Mouse (Mus musculus): ENCODE data around the gene Lyar. TPM values are rescaled to one million over a fixed set of nuclear protein-coding genes. Genes with fewer than 3 reads are reported as not detected.

Lyar gene
- polyA plus RNA-seq, 1 experiment from 2014 or later = 70.3 TPM

GRCm38 (mm10) chr5:38260107-38260682 lies 39.9 kb downstream of the Lyar start, which contains the start of gene Tmem128:
TSS of gene Tmem128 (plus strand) at chr5:38260185.
- Histone ChIP-seq H3K9ac (ENCODE audit: low read length) (peak within 1 kb of the TSS; percentile 81), H3K36me3 (ENCODE audit: control insufficient read depth, insufficient read depth, low read length) (peaks cover 8% of the 10 kb centered on the region), H3K9me3 (ENCODE audit: control insufficient read depth, low read length) (no peaks in the 10 kb centered on the region), H3K4me3 (ENCODE audit: low read length) (peak within 1 kb of the TSS; percentile 82), H3K27ac (ENCODE audit: low read length) (peak within 1 kb of the TSS; percentile 93), H3K4me1 (replicated peaks; ENCODE audit: control insufficient read depth, insufficient read depth, low read length) (peaks cover 5% of the 10 kb centered on the region), H3K27me3 (ENCODE audit: control insufficient read depth, insufficient read depth, low read depth, low read length) (no peaks in the 10 kb centered on the region), H3K4me2 (ENCODE audit: low read depth, low read length) (peak within 1 kb of the TSS; percentile 87)
- peak; percentile 76 for ATAC-seq (ENCODE audit: low read depth)
- WGBS = 0% methylated on average over 40 of the region's 40 CpGs

- H3K36me3 ChIP-seq (ENCODE audit: control insufficient read depth, insufficient read depth, low read length) = peaks cover 20% of the 10 kb centered on the region; the same call in 1 of the 2 replicates
- peaks cover 14% of the 10 kb centered on the region for H3K27me3 ChIP-seq (ENCODE audit: control insufficient read depth, insufficient read depth, low read depth, low read length)
- 85% methylated on average over 3 of the region's 3 CpGs for WGBS
- H3K9ac ChIP-seq (ENCODE audit: low read length) = no peak overlapping the region
- no peaks in the 10 kb centered on the region for H3K9me3 ChIP-seq (ENCODE audit: control insufficient read depth, low read length)
- no peak for ATAC-seq (ENCODE audit: low read depth)
- H3K4me1 ChIP-seq (replicated peaks; ENCODE audit: control insufficient read depth, insufficient read depth, low read length) = no peaks in the 10 kb centered on the region
- no peak overlapping the region for H3K27ac ChIP-seq (ENCODE audit: low read length)
- no peak overlapping the region for H3K4me2 ChIP-seq (ENCODE audit: low read depth, low read length)
- H3K4me3 ChIP-seq (ENCODE audit: low read length) = no peak overlapping the region
Observed at GRCm38 (mm10) chr5:38270942-38271341, 50.7 kb downstream of the Lyar start.

GRCm38 (mm10) chr5:38273831-38274230 lies 53.6 kb downstream of the Lyar start:
- H3K36me3 ChIP-seq (ENCODE audit: control insufficient read depth, insufficient read depth, low read length) = peaks cover 12% of the 10 kb centered on the region; the same call in 1 of the 2 replicates
- no peak overlapping the region for H3K4me3 ChIP-seq (ENCODE audit: low read length)
- peaks cover 4% of the 10 kb centered on the region; the same call in 1 of the 2 replicates for H3K4me1 ChIP-seq (replicated peaks; ENCODE audit: control insufficient read depth, insufficient read depth, low read length)
- H3K27me3 ChIP-seq (ENCODE audit: control insufficient read depth, insufficient read depth, low read depth, low read length) = peaks cover 42% of the 10 kb centered on the region
- WGBS = 82% methylated on average over 4 of the region's 4 CpGs
- H3K9ac ChIP-seq (ENCODE audit: low read length) = no peak overlapping the region
- H3K4me2 ChIP-seq (ENCODE audit: low read depth, low read length) = no peak overlapping the region
- ATAC-seq (ENCODE audit: low read depth) = no peak
- H3K27ac ChIP-seq (ENCODE audit: low read length) = no peak overlapping the region
- H3K9me3 ChIP-seq (ENCODE audit: control insufficient read depth, low read length) = no peaks in the 10 kb centered on the region

DNA sequence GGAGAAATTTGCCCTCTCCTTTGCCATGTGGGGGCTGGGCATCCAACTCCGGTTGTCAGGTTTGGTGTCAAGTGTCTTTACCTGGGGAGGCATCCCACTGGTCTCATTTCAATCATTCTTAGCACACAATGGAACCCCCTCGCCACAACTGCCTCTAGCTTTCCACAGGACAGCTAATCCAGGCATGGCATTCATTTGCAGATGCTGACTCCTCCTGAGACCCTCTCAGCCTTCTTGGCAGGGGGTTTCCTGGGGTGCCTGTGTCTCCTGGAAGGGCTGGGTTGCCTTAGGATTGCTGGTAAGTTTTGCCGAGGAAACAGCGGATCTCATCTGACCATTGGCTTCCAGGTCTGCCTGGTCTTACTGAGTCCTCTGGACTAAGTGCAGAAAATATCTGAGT lies 55.5 kb downstream of the Lyar start, which contains the start of gene Otop1:
Otop1 (plus strand) TSS at position 202 of the 400 bp plus-strand sequence.
- WGBS = 4% methylated on average over 4 of the region's 4 CpGs
- Histone ChIP-seq H3K27me3 (ENCODE audit: control insufficient read depth, insufficient read depth, low read depth, low read length) (peaks cover 48% of the 10 kb centered on the region), H3K4me3 (ENCODE audit: low read length) (no peak within 1 kb of the TSS), H3K4me1 (replicated peaks; ENCODE audit: control insufficient read depth, insufficient read depth, low read length) (peaks cover 4% of the 10 kb centered on the region; the same call in 1 of the 2 replicates), H3K9me3 (ENCODE audit: control insufficient read depth, low read length) (no peaks in the 10 kb centered on the region), H3K27ac (ENCODE audit: low read length) (no peak within 1 kb of the TSS), H3K9ac (ENCODE audit: low read length) (no peak within 1 kb of the TSS), H3K36me3 (ENCODE audit: control insufficient read depth, insufficient read depth, low read length) (peaks cover 8% of the 10 kb centered on the region; the same call in 1 of the 2 replicates), H3K4me2 (ENCODE audit: low read depth, low read length) (no peak within 1 kb of the TSS)
- no peak for ATAC-seq (ENCODE audit: low read depth)

- H3K4me2 ChIP-seq (ENCODE audit: low read depth, low read length) = no peak overlapping the region
- no peak for ATAC-seq (ENCODE audit: low read depth)
- H3K27me3 ChIP-seq (ENCODE audit: control insufficient read depth, insufficient read depth, low read depth, low read length) = peaks cover 48% of the 10 kb centered on the region
Observed at GRCm38 (mm10) chr5:38276451-38276850, 56.2 kb downstream of the Lyar start.

DNA sequence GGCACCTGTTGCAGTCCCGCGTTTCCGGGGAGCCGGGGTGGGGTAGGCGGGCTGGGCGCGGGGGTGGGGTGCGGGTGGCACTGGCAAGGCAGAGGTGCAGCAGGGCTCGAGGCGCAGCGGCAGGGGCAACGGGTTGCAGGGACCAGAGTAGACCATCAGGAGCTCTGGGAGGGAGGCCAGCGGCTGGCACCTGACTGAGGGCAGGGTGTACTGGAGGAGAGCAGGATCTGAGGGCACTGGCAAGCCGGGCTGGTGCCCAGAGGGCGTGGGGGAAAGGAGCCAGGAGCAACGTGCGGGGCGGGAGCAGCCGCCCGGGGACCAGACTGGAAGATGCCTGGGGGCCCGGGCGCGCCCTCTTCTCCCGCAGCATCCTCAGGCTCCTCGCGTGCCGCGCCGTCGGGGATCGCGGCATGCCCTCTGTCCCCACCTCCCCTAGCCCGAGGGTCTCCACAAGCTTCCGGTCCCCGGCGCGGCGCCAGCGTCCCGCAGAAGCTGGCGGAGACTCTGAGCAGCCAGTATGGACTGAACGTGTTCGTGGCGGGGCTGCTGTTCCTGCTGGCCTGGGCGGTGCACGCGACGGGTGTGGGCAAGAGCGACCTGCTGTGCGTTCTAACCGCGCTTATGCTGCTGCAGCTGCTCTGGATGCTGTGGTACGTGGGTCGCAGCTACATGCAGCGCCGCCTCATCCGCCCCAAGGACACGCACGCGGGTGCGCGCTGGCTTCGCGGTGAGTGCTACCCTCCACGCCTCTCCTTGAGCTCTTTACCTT lies 57.0 kb downstream of the Lyar start:
- H3K9me3 ChIP-seq (ENCODE audit: control insufficient read depth, low read length) = no peaks in the 10 kb centered on the region
- H3K9ac ChIP-seq (ENCODE audit: low read length) = no peak overlapping the region
- H3K36me3 ChIP-seq (ENCODE audit: control insufficient read depth, insufficient read depth, low read length) = no peaks in the 10 kb centered on the region
- H3K4me3 ChIP-seq (ENCODE audit: low read length) = peak overlapping the region; percentile 19
- peaks cover 4% of the 10 kb centered on the region; the same call in 1 of the 2 replicates for H3K4me1 ChIP-seq (replicated peaks; ENCODE audit: control insufficient read depth, insufficient read depth, low read length)
- no peak overlapping the region for H3K27ac ChIP-seq (ENCODE audit: low read length)
- WGBS = 1% methylated on average over 52 of the region's 65 CpGs
- no peak for ATAC-seq (ENCODE audit: low read depth)
- H3K4me2 ChIP-seq (ENCODE audit: low read depth, low read length) = peak overlapping the region; percentile 28
- peaks cover 48% of the 10 kb centered on the region for H3K27me3 ChIP-seq (ENCODE audit: control insufficient read depth, insufficient read depth, low read depth, low read length)

More at GRCm38 (mm10) chr5:38276451-38276850, 56.2 kb downstream of the Lyar start:
- Histone ChIP-seq H3K27ac (ENCODE audit: low read length) (no peak overlapping the region), H3K4me3 (ENCODE audit: low read length) (no peak overlapping the region), H3K4me1 (replicated peaks; ENCODE audit: control insufficient read depth, insufficient read depth, low read length) (peaks cover 4% of the 10 kb centered on the region; the same call in 1 of the 2 replicates), H3K9ac (ENCODE audit: low read length) (no peak overlapping the region), H3K36me3 (ENCODE audit: control insufficient read depth, insufficient read depth, low read length) (peaks cover 1% of the 10 kb centered on the region; the same call in 1 of the 2 replicates), H3K9me3 (ENCODE audit: control insufficient read depth, low read length) (no peaks in the 10 kb centered on the region)
- WGBS = 2% methylated on average over 19 of the region's 19 CpGs

GRCm38 (mm10) chr5:38277936-38278600 lies 57.8 kb downstream of the Lyar start:
- WGBS = 11% methylated on average over 12 of the region's 12 CpGs
- no peak overlapping the region for H3K27ac ChIP-seq (ENCODE audit: low read length)
- no peak for ATAC-seq (ENCODE audit: low read depth)
- no peak overlapping the region for H3K4me2 ChIP-seq (ENCODE audit: low read depth, low read length)
- no peaks in the 10 kb centered on the region for H3K36me3 ChIP-seq (ENCODE audit: control insufficient read depth, insufficient read depth, low read length)
- H3K9me3 ChIP-seq (ENCODE audit: control insufficient read depth, low read length) = no peaks in the 10 kb centered on the region
- H3K9ac ChIP-seq (ENCODE audit: low read length) = no peak overlapping the region
- H3K4me3 ChIP-seq (ENCODE audit: low read length) = no peak overlapping the region
- H3K27me3 ChIP-seq (ENCODE audit: control insufficient read depth, insufficient read depth, low read depth, low read length) = peaks cover 48% of the 10 kb centered on the region
- H3K4me1 ChIP-seq (replicated peaks; ENCODE audit: control insufficient read depth, insufficient read depth, low read length) = peaks cover 4% of the 10 kb centered on the region; the same call in 1 of the 2 replicates

DNA sequence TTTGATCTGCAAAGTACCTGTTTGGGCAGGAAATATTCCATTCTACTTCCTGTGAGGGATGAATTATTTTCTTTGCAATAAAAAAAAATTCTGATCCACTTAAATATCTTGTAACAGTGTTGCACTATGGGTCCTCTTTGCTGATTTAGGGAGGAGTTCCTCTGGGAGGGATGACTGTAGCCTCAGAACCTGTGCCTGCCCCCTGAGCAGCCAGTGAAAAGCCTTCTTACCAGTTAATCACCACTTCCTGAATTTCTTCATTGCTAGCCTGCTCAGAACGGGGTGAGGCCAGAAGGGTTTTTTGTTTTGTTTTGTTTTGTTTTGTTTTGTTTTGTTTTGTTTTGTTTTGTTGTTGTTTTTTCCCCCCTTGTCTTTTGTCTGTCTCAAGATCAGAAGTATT lies 59.8 kb downstream of the Lyar start:
- WGBS = 33% methylated on average over 1 of the region's 1 CpGs
- H3K27me3 ChIP-seq (ENCODE audit: control insufficient read depth, insufficient read depth, low read depth, low read length) = peaks cover 42% of the 10 kb centered on the region
- no peak overlapping the region for H3K9ac ChIP-seq (ENCODE audit: low read length)
- H3K36me3 ChIP-seq (ENCODE audit: control insufficient read depth, insufficient read depth, low read length) = no peaks in the 10 kb centered on the region
- no peak overlapping the region for H3K27ac ChIP-seq (ENCODE audit: low read length)
- ATAC-seq (ENCODE audit: low read depth) = no peak
- no peaks in the 10 kb centered on the region for H3K9me3 ChIP-seq (ENCODE audit: control insufficient read depth, low read length)
- H3K4me3 ChIP-seq (ENCODE audit: low read length) = no peak overlapping the region
- H3K4me2 ChIP-seq (ENCODE audit: low read depth, low read length) = no peak overlapping the region
- H3K4me1 ChIP-seq (replicated peaks; ENCODE audit: control insufficient read depth, insufficient read depth, low read length) = peaks cover 4% of the 10 kb centered on the region; the same call in 1 of the 2 replicates

Data from lung, embryonic 16.5 days (tissue).